Mouse (Mus musculus) myocyte (in vitro differentiated cells): ENCODE measurements around the gene Smim26.

Experiments used
- E2F4 ChIP-seq: IDR thresholded peaks from one replicate; pipeline ENCODE4 v1.6.1; 2011; ENCODE audit warnings: mild to moderate bottlenecking, control low read depth, moderate library complexity; ENCODE audit not compliant: insufficient read depth
- MYOG ChIP-seq, 3 experiments: IDR thresholded peaks; one replicate each; pipeline ENCODE4 v1.6.1; 2011; ENCODE audit warnings: control low read depth in 2 of 3, low read depth in 2 of 3, mild to moderate bottlenecking in 2 of 3; ENCODE audit not compliant: insufficient read length in 2 of 3, control insufficient read depth in 1 of 3, insufficient read depth in 1 of 3
- POLR2A ChIP-seq: IDR thresholded peaks from one replicate; pipeline ENCODE4 v1.6.1; 2011; ENCODE audit warnings: low read depth, mild to moderate bottlenecking, control low read depth, moderate library complexity; ENCODE audit not compliant: insufficient read length
- SRF ChIP-seq: IDR thresholded peaks from one replicate; pipeline ENCODE4 v1.6.1; 2011; ENCODE audit warnings: low read depth; ENCODE audit not compliant: control insufficient read depth, insufficient read length

- TF ChIP-seq SRF (no peak), E2F4 (no peak), POLR2A (no peak), MYOG (IDR thresholded peaks at IDR 0.05; ENCODE audit: control insufficient read depth in 1 of 3, insufficient read depth in 1 of 3, insufficient read length in 2 of 3, low read depth in 2 of 3) (no peak)
Measured at GRCm38 (mm10) chr2:144588723-144589122, 5.1 kb upstream of the Smim26 start.
